Mouse (Mus musculus) urinary bladder, postnatal 25 days (tissue): ENCODE results near the gene Cldn34c3.
"Not testable (repeated sequence)": the region's sequence is repeated elsewhere in the genome, so short reads cannot be mapped to it uniquely, and the experiment has no call there.

ENCODE experiments used
- DNase-seq: peaks from one replicate; pipeline ENCODE4 v3.0.0; 2022; ENCODE audit warnings: low spot score

Cldn34c3 gene

DNA sequence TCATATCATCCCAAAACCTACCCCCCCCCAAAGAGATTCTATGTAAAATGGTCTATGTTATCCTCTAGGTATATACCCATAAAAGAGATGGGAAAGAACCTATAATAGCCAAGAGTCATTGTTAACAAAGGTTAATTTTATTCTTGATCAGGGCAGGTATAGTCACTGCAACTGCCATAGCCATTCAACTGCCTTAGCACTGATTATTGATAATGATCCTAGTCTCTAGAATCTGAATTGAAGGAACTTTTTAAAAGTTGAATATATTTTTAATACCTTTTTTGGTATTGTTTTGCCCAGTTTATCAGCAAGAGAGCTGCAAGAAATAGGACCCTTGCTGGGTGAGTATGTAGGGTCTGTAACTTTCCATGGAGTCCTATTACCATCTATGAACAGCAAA lies at the start of gene Cldn34c3:
Gene Cldn34c3 (plus strand): TSS at position 301 of the 400 bp plus-strand sequence.
- not testable (repeated sequence) for DNase-seq
